Mouse (Mus musculus): Measurements from ENCODE around the gene Gpsm3. TPM values are rescaled to one million over a fixed set of nuclear protein-coding genes. Genes with fewer than 3 reads are reported as not detected.

Gpsm3 gene
- polyA plus RNA-seq, 1 experiment from 2014 or later: 2.7 TPM

DNA sequence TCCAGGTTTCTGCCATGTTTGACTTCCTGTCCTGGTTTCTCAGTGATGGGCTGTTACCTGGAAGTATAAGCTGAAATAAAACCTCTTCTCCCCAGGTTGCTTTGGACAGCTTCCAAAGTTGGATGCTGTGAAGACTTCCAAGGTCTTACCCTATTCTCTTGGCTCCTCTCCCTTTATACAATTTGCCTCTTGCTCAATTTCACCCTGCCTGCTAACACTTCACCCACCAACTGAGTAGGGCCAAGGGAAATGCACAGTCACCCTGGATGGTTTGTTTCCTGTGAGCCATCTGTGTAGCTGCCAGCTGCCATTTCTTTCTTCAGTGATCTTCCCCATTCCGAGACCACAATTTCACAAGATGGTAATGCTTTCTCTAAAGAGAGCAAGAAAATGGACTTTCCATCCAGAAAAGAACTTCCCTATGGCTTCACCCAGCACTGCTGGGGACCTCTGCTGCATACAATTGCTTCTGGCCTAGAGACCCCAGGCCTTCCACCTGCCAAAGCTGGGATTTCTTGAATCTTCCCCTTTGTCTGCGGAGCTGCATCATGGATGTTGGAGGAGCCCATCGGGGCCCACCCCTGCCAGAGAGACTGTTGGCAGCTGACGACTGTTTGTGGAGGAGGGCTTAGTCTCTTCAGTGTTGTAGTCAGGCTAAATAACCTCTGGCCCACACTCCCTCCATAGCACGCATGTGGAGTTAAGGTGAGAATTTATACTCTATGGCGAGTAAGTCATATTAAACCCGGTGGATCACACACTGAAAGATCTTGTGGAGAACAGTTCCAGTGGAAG lies 50.1 kb downstream of the Gpsm3 start:
- H3K9me3 ChIP-seq: no peaks in the 10 kb centered on the region
- H3K9ac ChIP-seq (replicated peaks): no peak overlapping the region
- no peak overlapping the region for H3K4me2 ChIP-seq (replicated peaks)
- no peak for ATAC-seq (replicated peaks)
- no peak overlapping the region for H3K4me3 ChIP-seq
- peaks cover 2% of the 10 kb centered on the region; the same call in 1 of the 2 replicates for H3K27me3 ChIP-seq
- H3K27ac ChIP-seq (replicated peaks): peak overlapping the region; percentile 20; the same call in 1 of the 2 replicates
- peaks cover 17% of the 10 kb centered on the region for H3K4me1 ChIP-seq
- no peaks in the 10 kb centered on the region for H3K36me3 ChIP-seq
- WGBS: 77% methylated on average over 7 of the region's 7 CpGs

DNA sequence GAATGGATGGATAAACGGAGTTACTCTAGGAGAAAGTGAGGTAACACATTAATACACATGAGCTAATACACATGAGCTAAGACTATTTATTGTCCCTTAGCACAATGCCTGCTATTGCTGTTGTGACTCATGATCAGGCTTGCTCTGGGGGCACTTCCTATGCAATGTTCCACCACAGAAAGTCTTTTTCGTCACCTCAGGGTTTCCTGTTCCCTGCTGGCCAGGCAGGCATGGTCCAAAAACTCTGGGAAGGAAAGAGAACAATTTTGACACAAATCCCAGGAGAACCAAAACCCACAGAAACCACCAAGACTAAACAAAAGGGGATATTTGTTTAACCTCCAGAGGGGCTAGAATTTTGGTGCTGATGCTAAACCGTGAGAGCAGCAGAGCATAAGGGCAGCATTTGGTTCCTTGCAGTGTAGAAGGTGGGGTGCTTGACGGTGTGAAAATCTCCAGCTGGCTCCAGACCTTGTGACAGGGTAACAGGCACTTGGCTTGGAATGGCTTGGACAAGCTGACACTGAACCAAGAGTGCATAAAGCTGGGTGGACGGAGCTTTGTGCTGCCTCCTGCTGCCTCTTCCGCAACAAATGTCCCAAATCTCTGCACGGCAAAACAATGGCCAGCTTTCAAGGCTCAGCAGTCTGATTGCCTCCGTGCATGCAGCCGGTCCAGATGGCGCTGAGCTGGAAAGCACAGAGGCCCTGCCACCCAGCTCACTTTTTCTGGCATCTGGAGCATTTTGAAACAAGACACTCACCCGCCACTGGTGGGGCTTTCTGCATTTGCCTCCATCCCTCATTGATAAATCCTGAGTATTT lies 51.4 kb downstream of the Gpsm3 start:
- H3K4me1 ChIP-seq: peaks cover 28% of the 10 kb centered on the region
- H3K4me2 ChIP-seq (replicated peaks): no peak overlapping the region; the same call in 1 of the 2 replicates
- peak; percentile 27; the same call in 1 of the 2 replicates for ATAC-seq (replicated peaks)
- H3K4me3 ChIP-seq: no peak overlapping the region
- H3K27me3 ChIP-seq: no peaks in the 10 kb centered on the region
- H3K27ac ChIP-seq (replicated peaks): peak overlapping the region; percentile 88
- H3K36me3 ChIP-seq: no peaks in the 10 kb centered on the region
- H3K9me3 ChIP-seq: no peaks in the 10 kb centered on the region
- WGBS: 8% methylated on average over 11 of the region's 11 CpGs
- peak overlapping the region; percentile 21; the same call in 1 of the 2 replicates for H3K9ac ChIP-seq (replicated peaks)

Other genes starting within 250 kb of the Gpsm3 start
- gene Btnl2, start 235.0 kb upstream of the Gpsm3 start, polyA plus RNA-seq (2015; fragmentation: Nextera tagmentation; extraction: Ambion mirVana): 0.06 TPM in 1 of 2 replicates, not detected in the other
- gene Btnl1, start 212.7 kb upstream of the Gpsm3 start, polyA plus RNA-seq (2015; fragmentation: Nextera tagmentation; extraction: Ambion mirVana): not detected in 2 replicates
- 1.5 and 3.3 TPM in 2 replicates for gene BC051142, start 191.0 kb upstream of the Gpsm3 start, polyA plus RNA-seq (2015; fragmentation: Nextera tagmentation; extraction: Ambion mirVana)
- not detected in 2 replicates for gene Btnl4, start 112.5 kb upstream of the Gpsm3 start, polyA plus RNA-seq (2015; fragmentation: Nextera tagmentation; extraction: Ambion mirVana)
- not detected in 2 replicates for gene Btnl6, start 72.5 kb upstream of the Gpsm3 start, polyA plus RNA-seq (2015; fragmentation: Nextera tagmentation; extraction: Ambion mirVana)
- gene Notch4, start 25.5 kb upstream of the Gpsm3 start, polyA plus RNA-seq (2015; fragmentation: Nextera tagmentation; extraction: Ambion mirVana): 5.8 and 6.1 TPM in 2 replicates
- 6.8 and 7.5 TPM in 2 replicates for gene Pbx2, start 1.5 kb downstream of the Gpsm3 start, polyA plus RNA-seq (2015; fragmentation: Nextera tagmentation; extraction: Ambion mirVana)
- 1.8 TPM in 2 replicates for gene Ager, start 8.1 kb downstream of the Gpsm3 start, polyA plus RNA-seq (2015; fragmentation: Nextera tagmentation; extraction: Ambion mirVana)
- gene Rnf5, start 13.9 kb downstream of the Gpsm3 start, polyA plus RNA-seq (2015; fragmentation: Nextera tagmentation; extraction: Ambion mirVana): 313 and 321 TPM in 2 replicates
- 89.2 and 91.1 TPM in 2 replicates for gene Agpat1, start 14.5 kb downstream of the Gpsm3 start, polyA plus RNA-seq (2015; fragmentation: Nextera tagmentation; extraction: Ambion mirVana)
- gene Egfl8, start 26.2 kb downstream of the Gpsm3 start, polyA plus RNA-seq (2015; fragmentation: Nextera tagmentation; extraction: Ambion mirVana): 6.1 and 7.4 TPM in 2 replicates
- 17.2 and 18.2 TPM in 2 replicates for gene Ppt2, start 38.7 kb downstream of the Gpsm3 start, polyA plus RNA-seq (2015; fragmentation: Nextera tagmentation; extraction: Ambion mirVana)
- 6.8 and 7.4 TPM in 2 replicates for gene Prrt1, start 39.7 kb downstream of the Gpsm3 start, polyA plus RNA-seq (2015; fragmentation: Nextera tagmentation; extraction: Ambion mirVana)
- 15.3 and 15.8 TPM in 2 replicates for gene Fkbpl, start 55.0 kb downstream of the Gpsm3 start, polyA plus RNA-seq (2015; fragmentation: Nextera tagmentation; extraction: Ambion mirVana)
- 111 and 112 TPM in 2 replicates for gene Atf6b, start 57.3 kb downstream of the Gpsm3 start, polyA plus RNA-seq (2015; fragmentation: Nextera tagmentation; extraction: Ambion mirVana)
- gene Tnxb, start 80.7 kb downstream of the Gpsm3 start, polyA plus RNA-seq (2015; fragmentation: Nextera tagmentation; extraction: Ambion mirVana): 0.05 and 0.06 TPM in 2 replicates
- 0.04 TPM in 1 of 2 replicates, not detected in the other for gene C4b, start 154.1 kb downstream of the Gpsm3 start, polyA plus RNA-seq (2015; fragmentation: Nextera tagmentation; extraction: Ambion mirVana)
- not detected in 2 replicates for gene Cyp21a1, start 214.8 kb downstream of the Gpsm3 start, polyA plus RNA-seq (2015; fragmentation: Nextera tagmentation; extraction: Ambion mirVana)
- gene Stk19, start 247.1 kb downstream of the Gpsm3 start, polyA plus RNA-seq (2015; fragmentation: Nextera tagmentation; extraction: Ambion mirVana): 39.8 and 43.0 TPM in 2 replicates
- 75.2 and 77.8 TPM in 2 replicates for gene Dxo, start 247.2 kb downstream of the Gpsm3 start, polyA plus RNA-seq (2015; fragmentation: Nextera tagmentation; extraction: Ambion mirVana)

Data from forebrain, embryonic 15.5 days (tissue).